Comparison of ENCODE assay signal across 9 mouse cellular contexts in the genomic region with DNA sequence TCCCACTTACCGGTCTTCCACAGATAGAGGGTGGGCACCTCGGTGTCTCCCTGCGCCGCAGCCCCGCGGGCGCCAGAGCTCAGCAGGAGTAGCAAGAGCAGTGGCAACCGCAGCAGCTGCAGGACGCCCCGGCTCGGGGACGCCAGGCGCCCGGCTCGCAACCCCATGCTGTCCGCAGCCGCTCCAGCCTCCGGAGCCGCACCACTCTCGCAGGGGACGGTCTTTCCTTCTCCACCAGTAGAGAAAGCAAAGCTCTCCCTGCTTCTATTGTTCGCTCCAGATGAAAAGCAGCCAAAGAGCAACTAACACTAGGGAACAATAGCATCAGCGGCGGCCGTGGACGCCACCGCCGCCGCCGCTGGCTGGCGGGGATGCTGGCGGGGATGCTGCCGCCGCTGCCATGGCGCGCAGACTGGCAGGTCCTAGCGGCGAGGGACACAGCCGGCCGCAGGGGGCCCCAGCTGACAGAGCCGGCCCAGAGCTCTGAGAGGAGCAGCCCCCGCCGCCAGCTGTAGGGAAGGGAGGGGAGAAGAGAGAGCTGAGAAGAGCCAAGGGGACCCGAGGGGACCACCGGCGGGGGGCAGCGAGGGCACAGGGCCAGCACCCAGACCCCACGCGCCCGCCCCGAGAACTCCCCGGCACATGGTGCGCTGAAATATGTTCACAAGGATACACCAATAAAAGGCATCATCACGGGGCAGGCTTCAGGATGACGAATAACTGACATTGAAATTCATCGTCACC. TPM values are rescaled to one million over a fixed set of nuclear protein-coding genes. Genes with fewer than 3 reads are reported as not detected.
DNase-seq lines count a peak whose midpoint lies in the region; ATAC-seq lines count a peak whose summit lies in the region.
"Had no signal": no experiment of that assay in that cellular context is flagged by ENCODE, and none has a peak within 500 bp of the region (broad histone marks: within the 10 kb centered on the region; RNA-seq: fewer than 3 reads in every experiment).

A gene (minus strand): TSS at position 624 of the 744 bp plus-strand sequence.

- peaks cover 10% of the 10 kb centered on the region for H3K27me3 ChIP-seq in forebrain, embryonic 12.5 days
- no peaks in the 10 kb centered on the region for H3K27me3 ChIP-seq in heart, embryonic 14.5 days (ENCODE audit: control insufficient read depth, insufficient read depth, low read length)
- H3K27me3 ChIP-seq in liver, embryonic 11.5 days (replicated peaks; ENCODE audit: control insufficient read depth, insufficient read depth, low read length), result peaks cover 8% of the 10 kb centered on the region
- H3K27me3 ChIP-seq in neural tube, embryonic 14.5 days (ENCODE audit: control insufficient read depth, insufficient read depth, low read length), result no peaks in the 10 kb centered on the region

- peak; percentile 93 for ATAC-seq in forebrain, embryonic 12.5 days (ENCODE audit: low FRiP score)
- peak; percentile 77 for ATAC-seq in heart, embryonic 14.5 days (ENCODE audit: insufficient number of reproducible peaks, insufficient read depth, low FRiP score, low read depth)
- peak; percentile 69 for ATAC-seq in liver, embryonic 11.5 days (replicated peaks; ENCODE audit: low FRiP score)
- peak; percentile 96 for ATAC-seq in neural tube, embryonic 14.5 days (ENCODE audit: low read depth)

- H3K4me1 ChIP-seq in forebrain, embryonic 12.5 days, result peaks cover 21% of the 10 kb centered on the region
- no peaks in the 10 kb centered on the region for H3K4me1 ChIP-seq in heart, embryonic 14.5 days (ENCODE audit: control insufficient read depth in 2 of 2, insufficient read depth in 2 of 2, low read length in 2 of 2)
- H3K4me1 ChIP-seq in liver, embryonic 11.5 days (replicated peaks; ENCODE audit: control insufficient read depth, insufficient read depth, low read length), result no peaks in the 10 kb centered on the region
- H3K4me1 ChIP-seq in neural tube, embryonic 14.5 days (ENCODE audit: control insufficient read depth, insufficient read depth, low read length), result peaks cover 6% of the 10 kb centered on the region; the same call in 1 of the 2 replicates

- H3K27ac ChIP-seq in forebrain, embryonic 12.5 days, result peak within 1 kb of the TSS; percentile 89
- H3K27ac ChIP-seq in heart, embryonic 14.5 days (replicated peaks in 1 of 2; ENCODE audit: control insufficient read depth in 1 of 2, insufficient read depth in 1 of 2, low read depth in 2 of 2, low read length in 2 of 2), result peak within 1 kb of the TSS; percentile 71 to 76
- H3K27ac ChIP-seq in liver, embryonic 11.5 days (ENCODE audit: low read depth, low read length), result no peak within 1 kb of the TSS
- peak within 1 kb of the TSS; percentile 98 for H3K27ac ChIP-seq in neural tube, embryonic 14.5 days (ENCODE audit: low read depth, low read length)

- under 1% methylated on average over 54 of the region's 56 CpGs for WGBS in forebrain, embryonic 12.5 days
- under 1% methylated on average over 54 of the region's 56 CpGs for WGBS in heart, embryonic 14.5 days
- under 1% methylated on average over 54 of the region's 56 CpGs for WGBS in liver, embryonic 11.5 days
- WGBS in neural tube, embryonic 14.5 days, result 0% methylated on average over 50 of the region's 56 CpGs

- H3K36me3 ChIP-seq in forebrain, embryonic 12.5 days (replicated peaks), result no peaks in the 10 kb centered on the region
- H3K36me3 ChIP-seq in heart, embryonic 14.5 days (ENCODE audit: control insufficient read depth, insufficient read depth, low read length), result no peaks in the 10 kb centered on the region
- no peaks in the 10 kb centered on the region for H3K36me3 ChIP-seq in liver, embryonic 11.5 days (ENCODE audit: control insufficient read depth, insufficient read depth, low read length)
- no peaks in the 10 kb centered on the region for H3K36me3 ChIP-seq in neural tube, embryonic 14.5 days (ENCODE audit: control insufficient read depth, insufficient read depth, low read length)
- H3K36me3 ChIP-seq: G1E had no signal

- peak within 1 kb of the TSS; percentile 89 for H3K4me2 ChIP-seq in forebrain, embryonic 12.5 days
- peak within 1 kb of the TSS; percentile 96 for H3K4me2 ChIP-seq in heart, embryonic 14.5 days (ENCODE audit: low read length)
- H3K4me2 ChIP-seq in liver, embryonic 11.5 days, result peak within 1 kb of the TSS; percentile 91
- H3K4me2 ChIP-seq in neural tube, embryonic 14.5 days (ENCODE audit: low read depth, low read length), result peak within 1 kb of the TSS; percentile 69

- DNase-seq in 3T3-L1 (ENCODE audit: low read depth, low spot score), result peak; percentile 27
- peak; percentile 32 for DNase-seq in brain, embryonic 18.5 days (ENCODE audit: low read depth, low spot score)
- DNase-seq in kidney, postnatal 14 days, result peak; percentile 52
- peak; percentile 64 for DNase-seq in liver, embryonic 11.5 days (ENCODE audit: low spot score)
- no peak for DNase-seq in c-Kit-positive CD71-positive TER-119-positive erythroid progenitor cells, embryonic 14.5 days (ENCODE audit: low spot score)

- H3K9me3 ChIP-seq in forebrain, embryonic 12.5 days, result no peaks in the 10 kb centered on the region
- H3K9me3 ChIP-seq in heart, embryonic 14.5 days (ENCODE audit: control insufficient read depth, low read length), result no peaks in the 10 kb centered on the region
- H3K9me3 ChIP-seq in liver, embryonic 11.5 days (ENCODE audit: control insufficient read depth, low read length), result no peaks in the 10 kb centered on the region
- no peaks in the 10 kb centered on the region for H3K9me3 ChIP-seq in neural tube, embryonic 14.5 days (ENCODE audit: control insufficient read depth, low read length)
- H3K9me3 ChIP-seq: G1E had no signal

- peak within 1 kb of the TSS; percentile 77 for H3K9ac ChIP-seq in forebrain, embryonic 12.5 days
- H3K9ac ChIP-seq in heart, embryonic 14.5 days (ENCODE audit: low read length), result peak within 1 kb of the TSS; percentile 75
- H3K9ac ChIP-seq in liver, embryonic 11.5 days (ENCODE audit: low read depth, low read length), result peak within 1 kb of the TSS; percentile 31; the same call in 1 of the 2 replicates
- H3K9ac ChIP-seq in neural tube, embryonic 14.5 days (replicated peaks; ENCODE audit: low read depth, low read length), result peak within 1 kb of the TSS; percentile 96

- peak within 1 kb of the TSS; percentile 61 for H3K4me3 ChIP-seq in forebrain, embryonic 12.5 days (replicated peaks)
- peak within 1 kb of the TSS; percentile 74 to 87 for H3K4me3 ChIP-seq in heart, embryonic 14.5 days (ENCODE audit: control insufficient read depth in 1 of 2, insufficient read depth in 1 of 2, low read depth in 1 of 2, low read length in 2 of 2)
- peak within 1 kb of the TSS; percentile 52 for H3K4me3 ChIP-seq in liver, embryonic 11.5 days (ENCODE audit: low read depth, low read length)
- H3K4me3 ChIP-seq in neural tube, embryonic 14.5 days (ENCODE audit: low read depth, low read length), result peak within 1 kb of the TSS; percentile 77

RNA-seq across cellular contexts. Expression of the gene that starts here (rescaled TPM):
- polyA plus RNA-seq in forebrain, embryonic 12.5 days (2016; fragmentation: Nextera tagmentation; extraction: Ambion mirVana), result 11.3 and 12.3 TPM in 2 replicates
- polyA plus RNA-seq in heart, embryonic 14.5 days (2014; fragmentation: Nextera tagmentation; extraction: Ambion mirVana), result 3.8 and 4.1 TPM in 2 replicates
- 0.40 and 0.80 TPM in 2 replicates for polyA plus RNA-seq in liver, embryonic 11.5 days (2014; fragmentation: Nextera tagmentation; extraction: Ambion mirVana)
- 50.1 and 52.1 TPM in 2 replicates for polyA plus RNA-seq in neural tube, embryonic 14.5 days (2014; fragmentation: Nextera tagmentation; extraction: Ambion mirVana)

Comparison
In these comparisons a context has a peak if more than half of its experiments do, and no peak if none do; other contexts are left out.
1. Peak in DNase-seq, ATAC-seq, H3K4me3 ChIP-seq, H3K9ac ChIP-seq and H3K4me2 ChIP-seq in liver, embryonic 11.5 days; RNA of the gene not detected or under 1 TPM.
2. H3K9ac ChIP-seq: peak in every context shown above with its lines; median percentile 96 in neural tube, embryonic 14.5 days; 77 in forebrain, embryonic 12.5 days; 75 in heart, embryonic 14.5 days; 31 in liver, embryonic 11.5 days.